Mouse (Mus musculus) urinary bladder, postnatal 36 days (tissue): ENCODE results near the gene Dock4.

Experiments
- DNase-seq, 2 experiments: peaks; one replicate each; pipeline ENCODE4 v3.0.0; 2022; ENCODE audit warnings: low spot score in 2 of 2, mixed read lengths in 1 of 2

The Dock4 gene

DNA sequence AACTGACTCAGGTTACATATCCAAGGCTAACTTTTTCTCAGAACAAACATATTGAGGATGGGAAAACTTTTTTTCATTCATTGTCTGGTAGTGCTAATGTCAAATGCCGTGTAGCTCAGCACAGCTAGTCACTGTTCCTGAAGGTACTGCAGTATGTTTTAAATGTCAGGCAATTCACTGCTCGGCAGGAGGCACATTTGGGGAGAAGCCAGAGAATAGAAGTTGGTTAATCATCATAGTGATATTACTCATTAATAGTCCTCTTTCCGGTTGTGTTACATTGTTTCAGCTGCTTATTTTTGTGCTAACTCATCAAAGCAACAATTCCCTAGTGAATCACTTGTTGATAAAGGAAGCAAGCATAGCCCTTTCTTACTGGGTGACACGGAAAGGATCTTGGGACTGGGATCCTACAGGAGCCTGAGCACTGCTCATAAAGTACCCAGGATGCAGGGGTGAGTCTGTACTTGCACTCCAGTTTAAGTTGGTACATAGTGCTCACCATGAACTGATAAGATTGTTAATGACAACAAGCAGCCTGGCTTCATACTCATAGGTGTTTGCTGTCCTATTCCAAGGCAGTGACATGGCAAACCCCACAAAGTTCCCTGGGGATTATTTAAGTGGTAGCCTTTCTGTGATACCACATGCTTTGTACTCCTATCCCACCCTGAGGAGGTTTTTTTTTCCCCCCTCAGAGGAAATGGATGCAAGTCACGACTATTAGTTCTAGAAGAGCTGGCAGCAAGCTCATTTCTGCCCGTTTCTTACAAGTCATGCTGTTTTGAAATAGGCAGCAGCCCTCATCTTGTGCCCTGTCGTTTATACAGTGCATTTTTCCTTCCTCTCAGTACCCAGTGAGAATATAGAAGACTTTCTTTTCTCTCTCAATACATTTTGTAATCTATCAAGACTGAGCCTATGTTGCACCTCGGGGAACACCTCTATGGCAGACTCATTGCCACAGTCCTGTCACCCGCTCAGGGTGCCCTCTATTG, 123.5 kb downstream of the Dock4 start:
- DNase-seq, result no peak

DNA sequence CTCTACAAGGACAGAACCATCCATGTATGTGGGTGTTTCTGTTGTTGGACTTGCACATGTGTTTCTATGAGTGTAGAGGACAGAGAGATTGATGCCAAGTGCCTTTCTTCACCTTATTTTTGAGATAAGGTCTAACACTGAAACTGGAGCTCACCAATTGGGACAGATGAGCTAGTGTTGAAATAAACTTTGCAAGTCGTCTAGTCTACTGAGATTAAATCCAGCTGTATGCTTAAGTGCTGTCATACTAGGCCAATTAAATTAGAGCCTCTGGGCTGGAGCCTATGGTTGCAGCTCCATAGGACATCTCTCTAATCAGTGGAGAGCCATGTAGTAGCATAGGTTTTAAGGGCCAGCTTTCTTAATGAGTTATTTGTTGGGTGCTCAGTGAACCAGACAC, 124.5 kb downstream of the Dock4 start:
- DNase-seq, result no peak

GRCm38 (mm10) chr12:40574051-40574450, 128.3 kb downstream of the Dock4 start:
- no peak for DNase-seq

- no peak for DNase-seq
These were observed 131.0 kb downstream of the Dock4 start for GRCm38 (mm10) chr12:40576749-40577148.

GRCm38 (mm10) chr12:40580351-40580750, 134.6 kb downstream of the Dock4 start:
- no peak for DNase-seq

- no peak for DNase-seq
These were observed 135.3 kb downstream of the Dock4 start for GRCm38 (mm10) chr12:40581037-40581436.

DNA sequence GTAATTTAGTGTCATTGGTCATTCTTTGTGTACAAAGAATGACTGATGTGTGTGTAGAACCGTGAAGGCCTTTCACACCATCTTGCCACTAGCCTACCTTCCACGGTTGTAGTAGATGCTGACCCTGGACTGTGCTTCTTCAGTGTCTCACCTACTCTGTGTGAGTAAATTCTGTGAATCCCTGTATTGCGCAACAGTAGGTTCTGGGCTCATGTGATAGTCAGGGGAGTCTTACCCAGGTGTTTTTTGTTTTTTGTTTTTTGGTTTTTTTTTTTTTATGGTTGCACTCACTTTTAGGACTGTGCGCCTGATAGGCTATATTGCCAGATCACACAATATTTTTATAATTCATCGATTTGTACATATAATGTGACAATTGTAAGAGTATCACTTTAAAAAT, 136.3 kb downstream of the Dock4 start:
- DNase-seq, result no peak

GRCm38 (mm10) chr12:40584526-40585289, 139.0 kb downstream of the Dock4 start:
- DNase-seq, result no peak

DNA sequence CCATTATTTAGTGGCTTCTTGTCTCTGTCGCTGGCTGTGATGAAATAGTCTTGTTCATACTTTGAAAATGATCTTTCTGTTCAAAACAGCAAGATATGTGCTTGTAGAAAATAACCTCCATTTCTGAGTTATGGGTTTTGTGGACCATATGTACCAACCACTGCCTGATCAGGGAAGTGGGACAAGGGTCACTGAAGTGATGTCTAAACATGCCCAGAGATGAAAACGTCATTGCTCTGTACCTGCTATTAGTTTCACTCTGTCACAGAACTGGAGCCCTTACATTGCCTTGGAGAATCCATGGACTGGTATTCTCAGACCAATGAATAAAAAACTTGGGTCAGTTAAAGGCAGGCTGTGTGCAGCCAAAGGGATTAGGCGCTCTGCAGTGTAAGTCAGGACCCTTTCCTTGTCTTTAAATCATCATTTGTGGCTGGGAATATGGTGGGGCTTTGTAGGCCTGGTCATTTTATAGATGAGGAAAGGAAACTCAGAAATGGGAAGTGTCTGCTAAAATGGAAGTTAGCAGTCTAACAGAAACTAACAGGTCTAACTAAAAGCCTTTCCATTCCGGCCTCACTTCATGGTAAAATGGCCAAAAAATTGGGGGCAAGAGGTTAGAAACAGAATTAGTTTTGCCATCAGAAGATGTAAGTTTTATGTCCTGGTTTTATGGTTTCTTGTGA, 139.8 kb downstream of the Dock4 start:
- DNase-seq, result no peak

DNA sequence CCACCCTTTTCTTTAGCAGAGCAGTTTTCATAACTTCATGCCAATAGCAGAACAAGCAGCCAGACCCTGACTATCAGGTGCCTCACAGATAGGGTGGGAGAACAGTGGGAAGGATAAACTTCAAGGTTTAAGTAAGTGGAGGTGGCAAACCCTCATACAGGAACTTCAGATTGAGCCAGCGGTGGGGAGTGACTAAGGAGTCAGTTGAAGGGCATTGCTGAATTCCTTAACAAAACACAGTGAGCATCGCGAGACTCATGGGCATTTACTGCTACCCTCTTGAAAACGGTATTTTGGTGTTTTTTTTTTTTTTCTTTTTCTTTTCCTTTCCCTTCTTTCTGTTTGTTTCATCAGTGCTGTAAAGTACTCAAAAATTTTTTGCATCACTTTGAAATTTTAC, 148.4 kb downstream of the Dock4 start:
- no peak for DNase-seq

DNA sequence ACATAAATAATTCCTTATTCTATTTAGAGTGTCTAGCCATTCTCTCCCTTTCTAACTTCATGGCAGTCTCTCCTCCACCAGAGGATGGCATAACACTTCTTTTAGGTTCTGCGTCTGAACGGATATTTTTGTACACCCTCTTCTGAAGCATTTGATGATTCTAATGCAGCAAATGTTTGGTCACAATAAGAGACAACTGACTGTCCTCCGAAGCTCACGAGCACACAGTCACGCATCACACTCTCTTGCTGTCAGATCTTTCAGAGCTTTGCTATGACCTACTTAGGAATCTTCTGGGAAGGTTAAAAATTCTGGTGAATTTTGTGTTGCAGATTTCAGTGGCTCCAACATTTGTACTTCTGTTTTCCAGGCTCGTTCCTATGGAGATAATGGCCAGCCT, 149.7 kb downstream of the Dock4 start:
- DNase-seq, result no peak

GRCm38 (mm10) chr12:40596020-40596419, 150.3 kb downstream of the Dock4 start:
- no peak for DNase-seq

DNA sequence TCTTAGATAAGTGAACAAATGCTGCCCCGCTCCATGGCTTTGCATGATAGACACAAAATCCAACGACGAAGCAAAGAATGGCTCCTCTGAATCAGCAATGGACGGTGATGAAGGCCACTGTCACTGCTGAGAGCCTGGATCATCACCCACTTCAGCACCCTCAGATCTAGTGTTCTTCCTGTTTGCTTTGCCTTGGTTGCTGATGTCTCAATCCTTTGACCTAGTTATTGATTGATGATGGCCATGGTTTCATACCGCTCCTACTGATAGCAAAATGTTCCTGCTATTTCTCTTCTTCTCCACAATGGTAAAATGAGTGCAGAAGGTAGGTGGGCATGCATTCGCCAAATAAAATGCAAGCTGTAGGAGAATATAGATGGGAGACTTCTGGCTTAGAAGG, 150.7 kb downstream of the Dock4 start:
- DNase-seq, result no peak

GRCm38 (mm10) chr12:40599952-40600351, 154.2 kb downstream of the Dock4 start:
- DNase-seq, result no peak

DNA sequence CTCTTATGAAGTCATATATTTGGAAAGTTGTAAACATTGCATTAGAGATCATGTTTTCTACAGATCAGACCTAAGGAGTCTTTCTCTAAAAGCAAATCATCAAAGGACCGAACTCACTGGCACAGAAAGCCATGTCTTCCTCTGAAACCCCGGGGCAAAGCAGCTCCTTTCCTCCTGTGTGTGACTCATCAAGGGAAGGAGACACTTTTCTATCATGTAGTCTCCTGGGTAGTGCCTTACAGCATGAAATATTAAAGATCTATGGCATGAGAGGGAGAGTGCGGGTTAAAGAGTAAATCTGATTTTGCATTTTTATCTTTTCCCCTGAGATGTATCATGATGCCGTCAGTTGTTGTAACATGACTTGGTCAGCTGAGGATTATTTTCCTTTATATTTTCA, 159.8 kb downstream of the Dock4 start:
- DNase-seq, result no peak

GRCm38 (mm10) chr12:40622926-40623325, 177.2 kb downstream of the Dock4 start:
- no peak for DNase-seq

GRCm38 (mm10) chr12:40626521-40626920, 180.8 kb downstream of the Dock4 start:
- no peak for DNase-seq

- no peak for DNase-seq
These were observed 187.5 kb downstream of the Dock4 start for GRCm38 (mm10) chr12:40633242-40633641.

- DNase-seq, result no peak
These were observed 188.4 kb downstream of the Dock4 start for GRCm38 (mm10) chr12:40634169-40634568.

DNA sequence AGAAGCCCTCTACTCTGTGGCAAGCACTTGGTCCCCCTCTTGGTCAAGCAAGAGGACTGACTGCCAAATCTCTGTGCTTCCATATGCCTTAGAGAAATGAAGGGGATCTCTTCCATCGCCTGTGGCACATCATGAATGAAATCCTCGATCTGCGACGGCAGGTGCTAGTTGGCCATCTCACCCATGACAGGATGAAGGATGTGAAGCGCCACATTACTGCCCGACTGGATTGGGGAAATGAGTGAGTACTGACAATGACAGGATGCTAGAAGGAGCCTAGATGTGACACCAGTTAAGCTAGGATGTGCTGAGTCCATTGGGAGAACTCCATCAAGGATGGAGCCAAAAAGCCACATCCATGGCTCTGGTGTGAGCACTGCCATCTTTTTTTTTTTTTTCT, 190.2 kb downstream of the Dock4 start:
- DNase-seq, result no peak

GRCm38 (mm10) chr12:40637427-40637826, 191.7 kb downstream of the Dock4 start:
- no peak for DNase-seq

DNA sequence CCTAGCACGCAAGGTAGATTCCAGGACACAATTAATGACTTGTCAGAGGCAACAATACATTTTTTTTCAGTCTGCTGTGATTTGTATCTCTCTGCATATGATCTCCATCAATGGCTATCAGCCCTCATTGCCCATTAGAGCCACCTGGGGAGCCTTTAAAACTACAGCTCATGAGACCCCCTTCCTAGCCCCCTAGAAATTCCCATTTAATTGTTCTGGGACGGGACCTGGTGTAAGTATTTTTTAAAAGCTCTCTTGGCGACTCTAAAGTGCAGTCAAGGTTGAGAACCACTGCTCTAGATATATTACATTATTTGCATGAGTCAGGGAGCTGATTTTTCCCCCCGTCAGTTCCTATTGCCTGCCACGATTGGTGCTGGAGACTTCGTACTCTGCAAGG, 200.1 kb downstream of the Dock4 start:
- no peak for DNase-seq
